Mouse (Mus musculus) neural tube, embryonic 14.5 days (tissue): ENCODE measurements at regions not wholly inside any gene's neighbourhood (a gene's known extent, or its start where the extent isn't known, plus 50 kb on each side); places are given as distances from the start of the nearest gene placed in this dataset.

Experiments
- ATAC-seq: fragments of 200-750 bp; cut with Nextera tagmentation; 2 replicates; pipeline ENCODE4 v1.8.0; 2017; ENCODE audit warnings: low read depth, mild to moderate bottlenecking, moderate TSS enrichment, moderate library complexity
- H3K27ac ChIP-seq: fragments of 300-500 bp; sonication (generic); 2 replicates; pipeline ENCODE4 v1.5.1; 2014; ENCODE audit warnings: low read depth, mild to moderate bottlenecking, control low read depth, low read length, moderate library complexity, mixed read lengths
- H3K27me3 ChIP-seq: fragments of 300-500 bp; sonication (generic); 2 replicates; pipeline ENCODE4 v1.6.1; 2014; ENCODE audit warnings: low read length; ENCODE audit not compliant: control insufficient read depth, insufficient read depth
- H3K36me3 ChIP-seq: fragments of 300-500 bp; sonication (generic); 2 replicates; pipeline ENCODE4 v1.6.1; 2014; ENCODE audit warnings: low read length, mixed read lengths; ENCODE audit not compliant: control insufficient read depth, insufficient read depth
- H3K4me1 ChIP-seq: fragments of 300-500 bp; sonication (generic); 2 replicates; pipeline ENCODE4 v1.6.1; 2014; ENCODE audit warnings: low read length; ENCODE audit not compliant: control insufficient read depth, insufficient read depth
- H3K4me2 ChIP-seq: fragments of 300-500 bp; sonication (generic); 2 replicates; pipeline ENCODE4 v1.6.1; 2014; ENCODE audit warnings: mild to moderate bottlenecking, low read depth, low read length, control low read depth
- H3K4me3 ChIP-seq: fragments of 300-500 bp; sonication (generic); 2 replicates; pipeline ENCODE4 v1.5.1; 2014; ENCODE audit warnings: low read depth, low read length, control low read depth, mixed read lengths
- H3K9ac ChIP-seq: fragments of 300-500 bp; sonication (generic); replicated peaks from 2 replicates; pipeline ENCODE4 v1.6.1; 2014; ENCODE audit warnings: low read depth, mild to moderate bottlenecking, control low read depth, low read length, mixed read lengths
- H3K9me3 ChIP-seq: fragments of 300-500 bp; sonication (generic); 2 replicates; pipeline ENCODE4 v1.6.1; 2016; ENCODE audit warnings: low read length; ENCODE audit not compliant: control insufficient read depth
- WGBS: fragments of 180-500 bp; shearing (Covaris S2); extraction: QIAGEN DNeasy Blood & Tissue Kit; methylation state at CpG from one replicate; pipeline ENCODE4 v1.1.7; 2014; 5-methylcytosine and 5-hydroxymethylcytosine counted together

DNA sequence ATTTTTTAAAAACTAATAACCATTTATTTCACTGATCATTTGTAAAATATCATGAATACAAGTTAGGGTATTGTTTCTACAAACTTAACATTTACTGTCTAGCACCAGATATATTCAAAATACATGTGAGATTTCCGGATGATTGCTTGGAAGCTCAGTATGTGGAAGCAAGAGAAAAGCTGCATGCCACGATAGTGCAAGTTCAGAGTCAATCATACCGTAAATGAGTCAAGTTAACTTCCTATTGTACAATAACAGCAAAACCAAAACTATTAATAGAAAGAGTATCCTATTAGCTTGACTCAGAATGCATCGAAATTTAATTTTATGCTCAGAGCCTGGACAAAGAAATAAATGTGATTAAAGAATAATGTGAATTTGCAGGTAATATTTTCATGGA is 1284.6 kb upstream of the Cited2 start:
- no peak for ATAC-seq
- WGBS: 92% methylated on average over 4 of the region's 4 CpGs
- Histone ChIP-seq H3K4me2 (no peak overlapping the region), H3K36me3 (no peaks in the 10 kb centered on the region), H3K4me1 (no peaks in the 10 kb centered on the region), H3K4me3 (no peak overlapping the region), H3K9me3 (no peaks in the 10 kb centered on the region), H3K9ac (no peak overlapping the region), H3K27ac (no peak overlapping the region), H3K27me3 (no peaks in the 10 kb centered on the region)

DNA sequence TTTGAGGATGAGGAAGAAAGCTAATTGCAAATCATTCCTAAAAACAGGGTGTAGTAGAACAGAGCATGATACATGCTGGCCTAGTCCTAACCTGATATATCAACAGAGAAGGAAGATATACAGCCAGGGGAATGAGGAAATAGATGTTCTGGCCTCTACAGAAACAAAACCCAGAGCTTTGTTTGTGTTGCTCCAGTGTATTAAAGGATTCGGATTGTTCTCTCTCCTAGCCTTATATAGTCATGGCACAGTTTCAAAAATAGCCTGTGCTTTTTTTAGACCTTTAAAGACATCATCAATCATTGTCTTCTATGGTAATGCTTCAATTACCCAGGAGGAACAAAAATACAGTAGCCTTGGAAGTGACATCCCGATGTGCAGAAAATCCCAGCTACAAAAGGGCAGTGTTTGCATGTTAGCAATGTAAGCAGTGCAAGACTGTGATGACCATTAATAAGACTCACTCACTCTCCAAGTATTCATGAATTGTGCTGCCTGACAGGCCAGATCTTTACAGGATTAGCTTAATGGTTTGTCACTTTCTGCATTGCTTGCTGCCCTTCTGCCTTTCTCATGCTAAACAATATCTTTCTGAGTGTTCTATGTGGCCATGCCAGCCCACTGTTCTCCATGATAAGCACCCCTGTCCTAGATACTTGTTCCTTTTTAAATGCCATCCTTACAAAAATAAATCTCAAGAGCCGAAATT is 1281.9 kb upstream of the Cited2 start:
- no peaks in the 10 kb centered on the region for H3K9me3 ChIP-seq
- no peaks in the 10 kb centered on the region for H3K27me3 ChIP-seq
- ATAC-seq: peak; percentile 60
- no peaks in the 10 kb centered on the region for H3K4me1 ChIP-seq
- H3K36me3 ChIP-seq: no peaks in the 10 kb centered on the region
- 12% methylated on average over 3 of the region's 3 CpGs for WGBS
- H3K4me3 ChIP-seq: no peak overlapping the region
- no peak overlapping the region for H3K9ac ChIP-seq
- H3K27ac ChIP-seq: no peak overlapping the region
- no peak overlapping the region for H3K4me2 ChIP-seq

DNA sequence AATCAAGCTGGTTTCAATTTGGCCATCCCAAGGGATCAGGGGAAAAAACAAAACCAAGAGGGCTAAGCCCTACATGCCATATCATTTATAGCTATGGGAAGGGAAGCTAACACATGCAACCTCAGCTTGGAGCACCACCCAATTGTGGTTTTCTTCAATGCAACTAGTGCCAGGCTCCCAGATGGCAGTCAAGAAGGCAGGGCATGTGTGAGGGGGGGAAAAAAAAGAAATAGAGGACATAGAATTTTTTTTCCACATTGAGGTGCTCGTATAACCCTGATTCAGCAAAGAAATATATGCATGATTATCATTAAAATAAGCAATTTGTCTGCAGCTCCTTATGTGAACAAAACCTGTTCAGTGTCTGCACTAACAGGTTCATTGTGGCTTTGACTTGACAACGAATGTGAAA is 1281.4 kb upstream of the Cited2 start:
- Histone ChIP-seq H3K4me3 (no peak overlapping the region), H3K9ac (no peak overlapping the region), H3K27me3 (no peaks in the 10 kb centered on the region), H3K36me3 (no peaks in the 10 kb centered on the region), H3K27ac (no peak overlapping the region), H3K4me2 (no peak overlapping the region), H3K4me1 (no peaks in the 10 kb centered on the region), H3K9me3 (no peaks in the 10 kb centered on the region)
- ATAC-seq: no peak
- WGBS: 35% methylated on average over 2 of the region's 2 CpGs

DNA sequence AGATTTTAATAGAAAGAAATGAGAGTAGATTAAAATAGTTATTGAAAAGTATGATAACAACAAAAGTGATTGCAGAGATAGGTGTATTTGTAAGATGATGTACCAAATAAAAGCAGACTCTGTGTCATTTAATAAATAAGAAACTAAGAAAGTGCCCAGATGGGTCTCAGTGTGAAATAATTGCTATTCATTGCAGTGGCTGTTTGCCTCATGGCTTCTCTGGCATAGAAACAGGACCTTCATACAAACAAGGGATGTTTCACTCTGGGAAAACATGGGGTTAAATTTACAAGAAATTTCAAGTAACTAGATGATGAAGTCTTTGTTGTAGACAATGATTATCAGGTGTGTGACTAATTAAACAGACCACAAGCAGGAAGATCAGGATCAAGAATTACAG is 1279.1 kb upstream of the Cited2 start:
- Histone ChIP-seq H3K4me3 (no peak overlapping the region), H3K4me2 (no peak overlapping the region)
- no peak for ATAC-seq

DNA sequence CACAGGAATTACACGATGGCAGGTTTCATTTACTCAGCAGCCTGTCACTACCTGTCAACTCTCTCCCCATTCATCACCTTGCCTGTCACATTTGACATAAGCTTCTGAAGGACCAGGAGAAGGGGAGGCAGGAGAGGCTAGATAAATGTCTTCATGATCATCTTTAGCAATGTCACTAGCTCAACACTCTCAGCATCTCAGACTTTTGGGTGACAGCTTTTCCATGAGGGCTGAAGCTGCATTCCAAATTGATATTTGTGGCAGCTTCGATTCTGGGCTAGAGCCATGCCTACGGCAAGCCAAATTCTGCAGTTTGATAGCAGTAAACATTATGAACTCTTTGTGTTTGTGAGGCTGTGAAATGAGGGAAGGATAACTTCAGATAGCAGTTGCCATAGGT is 1255.1 kb upstream of the Cited2 start:
- Histone ChIP-seq H3K4me3 (no peak overlapping the region), H3K36me3 (no peaks in the 10 kb centered on the region), H3K27ac (no peak overlapping the region), H3K4me1 (no peaks in the 10 kb centered on the region), H3K27me3 (no peaks in the 10 kb centered on the region), H3K9me3 (no peaks in the 10 kb centered on the region), H3K9ac (no peak overlapping the region), H3K4me2 (no peak overlapping the region)
- 73% methylated on average over 3 of the region's 3 CpGs for WGBS
- ATAC-seq: no peak

More for the DNA sequence above, 1279.1 kb upstream of the Cited2 start:
- Histone ChIP-seq H3K27ac (no peak overlapping the region), H3K36me3 (no peaks in the 10 kb centered on the region), H3K4me1 (no peaks in the 10 kb centered on the region), H3K9ac (no peak overlapping the region), H3K27me3 (no peaks in the 10 kb centered on the region), H3K9me3 (no peaks in the 10 kb centered on the region)

DNA sequence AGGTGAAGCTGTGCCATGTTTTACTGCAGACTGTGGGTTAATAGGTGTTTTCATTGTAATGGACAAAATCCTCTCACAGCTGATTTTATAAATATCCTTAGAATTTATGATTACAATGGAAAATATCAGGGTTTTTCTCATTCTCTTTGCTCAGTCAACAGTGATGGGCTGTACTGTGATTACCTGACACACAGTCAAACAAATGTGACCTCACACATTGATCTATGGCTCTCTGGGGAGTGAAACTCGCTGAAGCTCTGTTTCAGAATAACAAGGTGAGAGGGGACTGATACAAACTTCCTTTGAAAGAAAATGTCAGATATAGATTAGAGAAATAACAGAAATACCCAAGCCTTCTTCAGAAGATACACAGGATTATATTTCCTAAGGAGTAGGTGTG is 1253.3 kb upstream of the Cited2 start:
- Histone ChIP-seq H3K4me1 (no peaks in the 10 kb centered on the region), H3K27me3 (no peaks in the 10 kb centered on the region), H3K4me2 (no peak overlapping the region), H3K27ac (no peak overlapping the region), H3K9ac (no peak overlapping the region), H3K36me3 (no peaks in the 10 kb centered on the region), H3K9me3 (no peaks in the 10 kb centered on the region), H3K4me3 (no peak overlapping the region)
- no peak for ATAC-seq
- 30% methylated on average over 1 of the region's 1 CpGs for WGBS

DNA sequence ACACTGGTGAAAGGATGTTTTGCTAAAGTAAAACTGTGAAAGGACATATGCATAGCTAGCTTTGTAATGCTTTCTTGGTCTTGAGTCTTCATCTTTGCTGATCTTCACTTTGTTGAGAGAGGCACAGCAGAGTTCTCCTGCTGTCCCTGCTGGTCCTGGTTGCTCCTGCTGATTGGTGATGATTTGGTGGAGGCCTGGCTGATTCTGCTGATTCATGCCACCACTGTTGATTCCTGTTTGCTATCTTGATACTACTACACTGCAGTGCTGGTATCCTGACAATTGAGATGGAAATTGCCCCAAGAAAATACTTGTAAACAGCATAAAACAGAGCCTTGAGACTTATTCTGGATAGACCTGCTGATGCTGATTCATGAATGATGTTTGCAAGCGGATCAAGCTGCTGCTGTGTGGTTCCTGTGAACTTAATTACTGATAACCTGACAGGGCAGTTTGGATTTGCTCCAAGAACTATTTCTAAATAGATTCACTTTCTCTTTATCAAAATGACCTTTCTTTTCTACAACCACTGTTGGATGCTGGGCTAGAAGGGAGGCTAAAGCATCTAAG is 1249.0 kb upstream of the Cited2 start:
- Histone ChIP-seq H3K9me3 (no peaks in the 10 kb centered on the region), H3K27ac (no peak overlapping the region), H3K36me3 (no peaks in the 10 kb centered on the region), H3K4me3 (no peak overlapping the region), H3K27me3 (no peaks in the 10 kb centered on the region), H3K4me2 (no peak overlapping the region), H3K9ac (no peak overlapping the region), H3K4me1 (no peaks in the 10 kb centered on the region)
- ATAC-seq: no peak
- 79% methylated on average over 1 of the region's 1 CpGs for WGBS

DNA sequence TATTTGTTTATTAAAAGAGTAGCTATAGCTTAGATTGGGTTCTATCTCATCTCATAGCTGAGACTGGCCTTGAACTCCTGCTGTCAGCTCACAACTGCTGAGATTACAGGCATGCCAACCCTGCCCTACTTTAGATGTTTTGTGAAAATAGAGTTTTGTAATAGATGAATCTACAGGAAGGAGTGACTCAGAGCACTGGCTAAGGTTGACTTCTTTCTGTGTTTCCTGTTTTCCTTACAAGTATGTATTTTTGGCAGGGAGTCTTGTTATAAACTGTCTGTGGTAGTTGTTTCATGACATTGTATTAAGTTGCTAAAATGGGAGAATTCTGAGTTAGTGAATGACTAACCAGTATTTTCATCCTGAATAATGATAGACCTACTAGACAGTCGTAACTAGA is 1224.4 kb upstream of the Cited2 start:
- 86% methylated on average over 1 of the region's 1 CpGs for WGBS
- Histone ChIP-seq H3K36me3 (no peaks in the 10 kb centered on the region), H3K27me3 (no peaks in the 10 kb centered on the region), H3K4me3 (no peak overlapping the region), H3K9ac (no peak overlapping the region), H3K4me1 (no peaks in the 10 kb centered on the region), H3K27ac (no peak overlapping the region), H3K4me2 (no peak overlapping the region), H3K9me3 (no peaks in the 10 kb centered on the region)
- ATAC-seq: no peak

DNA sequence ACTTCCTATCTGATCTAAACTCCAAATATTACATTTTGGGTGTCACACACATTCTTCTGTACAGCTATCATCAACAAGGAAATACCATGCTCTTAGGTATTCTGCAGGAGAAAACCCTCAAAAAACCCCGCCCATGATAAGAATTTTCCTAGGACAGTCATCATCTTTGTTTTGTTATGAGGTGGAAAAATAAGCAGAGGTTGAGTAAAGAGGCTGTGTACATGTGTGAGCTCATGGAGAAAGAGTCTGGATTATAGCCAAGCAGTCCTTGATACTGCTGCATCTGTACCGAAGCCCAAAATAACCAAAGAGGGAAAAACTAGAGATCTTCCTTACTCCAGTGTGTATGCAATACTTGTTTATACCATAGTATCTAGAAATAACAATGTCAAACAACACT is 1215.3 kb upstream of the Cited2 start:
- no peak overlapping the region for H3K4me2 ChIP-seq
- 77% methylated on average over 2 of the region's 2 CpGs for WGBS

More for the DNA sequence above, 1215.3 kb upstream of the Cited2 start:
- no peak overlapping the region for H3K27ac ChIP-seq
- H3K36me3 ChIP-seq: no peaks in the 10 kb centered on the region
- no peaks in the 10 kb centered on the region for H3K27me3 ChIP-seq
- H3K4me3 ChIP-seq: no peak overlapping the region
- ATAC-seq: no peak
- no peaks in the 10 kb centered on the region for H3K4me1 ChIP-seq
- H3K9ac ChIP-seq: no peak overlapping the region
- no peaks in the 10 kb centered on the region for H3K9me3 ChIP-seq
